Mouse (Mus musculus) liver, postnatal 0 days (tissue): ENCODE results near the gene Olfm1. TPM values are rescaled to one million over a fixed set of nuclear protein-coding genes. Genes with fewer than 3 reads are reported as not detected.

Experiments used
- ATAC-seq: fragments of 200-750 bp; cut with Nextera tagmentation; 2 replicates; pipeline ENCODE4 v1.8.0; 2017; ENCODE audit warnings: mild to moderate bottlenecking, moderate library complexity
- DNase-seq: peaks from one replicate; pipeline ENCODE4 v3.0.0-alpha.2; 2016
- H3K27ac ChIP-seq: fragments of 300-500 bp; sonication (generic); 2 replicates; pipeline ENCODE4 v1.5.1; 2014; ENCODE audit warnings: antibody characterized with exemption, moderate library complexity, mild to moderate bottlenecking, low read depth
- H3K27me3 ChIP-seq: fragments of 300-500 bp; sonication (generic); 2 replicates; pipeline ENCODE4 v1.6.1; 2014; ENCODE audit warnings: low read length, control low read depth, mixed read lengths; ENCODE audit not compliant: insufficient read depth
- H3K36me3 ChIP-seq: fragments of 300-500 bp; sonication (generic); replicated peaks from 2 replicates; pipeline ENCODE4 v1.6.1; 2014; ENCODE audit warnings: mild to moderate bottlenecking, control low read depth, low read length, moderate library complexity, mixed read lengths; ENCODE audit not compliant: insufficient read depth
- H3K4me1 ChIP-seq: fragments of 300-500 bp; sonication (generic); 2 replicates; pipeline ENCODE4 v1.6.1; 2014; ENCODE audit warnings: antibody characterized with exemption, mild to moderate bottlenecking, control low read depth; ENCODE audit not compliant: insufficient read depth
- H3K4me2 ChIP-seq: fragments of 300-500 bp; sonication (generic); 2 replicates; pipeline ENCODE4 v1.6.1; 2014; ENCODE audit warnings: low read depth, mild to moderate bottlenecking, low read length, moderate library complexity, mixed read lengths
- H3K4me3 ChIP-seq: fragments of 300-500 bp; sonication (generic); 2 replicates; pipeline ENCODE4 v1.5.1; 2014; ENCODE audit warnings: low read depth, low read length
- H3K9ac ChIP-seq: fragments of 300-500 bp; sonication (generic); replicated peaks from 2 replicates; pipeline ENCODE4 v1.6.1; 2014; ENCODE audit warnings: mild to moderate bottlenecking, moderate library complexity
- H3K9me3 ChIP-seq: fragments of 300-500 bp; sonication (generic); 2 replicates; pipeline ENCODE4 v1.6.1; 2016; ENCODE audit warnings: mild to moderate bottlenecking, control low read depth, low read length, mixed read lengths
- CTCF ChIP-seq: sonication (generic); IDR thresholded peaks from 2 replicates; pipeline ENCODE4 v1.5.1; 2016; ENCODE audit warnings: antibody characterized with exemption, low read depth
- EP300 ChIP-seq: IDR thresholded peaks from 2 replicates; pipeline ENCODE4 v1.6.1; 2016; ENCODE audit warnings: antibody characterized with exemption, low read depth, mild to moderate bottlenecking
- WGBS: fragments of 180-500 bp; shearing (Covaris S2); extraction: QIAGEN DNeasy Blood & Tissue Kit; methylation state at CpG from one replicate; pipeline ENCODE4 v1.1.7; 2014; ENCODE audit not compliant: insufficient replicate concordance; 5-methylcytosine and 5-hydroxymethylcytosine counted together
- polyA plus RNA-seq: library from polyadenylated mRNA; unstranded; fragments of >200 nt; fragmentation: Nextera tagmentation; extraction: Ambion mirVana; gene quantifications from 2 replicates; pipeline ENCODE4 v1.2.1, GENCODE M21; 2015

Gene Olfm1
- polyA plus RNA-seq, 1 experiment from 2014 or later: 2.4 TPM

- Histone ChIP-seq H3K27ac (no peak overlapping the region), H3K27me3 (peaks cover 56% of the 10 kb centered on the region), H3K4me3 (peak overlapping the region; percentile 44), H3K9me3 (no peaks in the 10 kb centered on the region), H3K9ac (peak overlapping the region; percentile 44; the same call in 1 of the 2 replicates), H3K4me1 (peaks cover 11% of the 10 kb centered on the region; the same call in 1 of the 2 replicates), H3K4me2 (peak overlapping the region; percentile 73), H3K36me3 (no peaks in the 10 kb centered on the region)
- DNase-seq (no peak), ATAC-seq (no peak)
- TF ChIP-seq EP300 (no peak), CTCF (no peak)
- 15% methylated on average over 11 of the region's 11 CpGs for WGBS
Measured at GRCm38 (mm10) chr2:28206472-28206871, 13.7 kb downstream of the Olfm1 start.

GRCm38 (mm10) chr2:28207200-28207750 lies 14.5 kb downstream of the Olfm1 start:
- no peaks in the 10 kb centered on the region for H3K36me3 ChIP-seq
- H3K4me3 ChIP-seq: no peak overlapping the region
- no peak overlapping the region for H3K9ac ChIP-seq
- H3K9me3 ChIP-seq: no peaks in the 10 kb centered on the region
- H3K27me3 ChIP-seq: peaks cover 59% of the 10 kb centered on the region
- H3K27ac ChIP-seq: no peak overlapping the region
- TF ChIP-seq EP300 (no peak), CTCF (no peak)
- DNase-seq (no peak), ATAC-seq (no peak)
- 71% methylated on average over 3 of the region's 3 CpGs for WGBS
- peaks cover 11% of the 10 kb centered on the region; the same call in 1 of the 2 replicates for H3K4me1 ChIP-seq
- no peak overlapping the region for H3K4me2 ChIP-seq

GRCm38 (mm10) chr2:28208130-28208745 lies 15.4 kb downstream of the Olfm1 start:
- TF ChIP-seq CTCF (no peak), EP300 (no peak)
- Histone ChIP-seq H3K4me3 (no peak overlapping the region), H3K27me3 (peaks cover 56% of the 10 kb centered on the region), H3K27ac (no peak overlapping the region), H3K36me3 (no peaks in the 10 kb centered on the region), H3K9ac (no peak overlapping the region), H3K4me1 (peaks cover 11% of the 10 kb centered on the region; the same call in 1 of the 2 replicates), H3K9me3 (no peaks in the 10 kb centered on the region), H3K4me2 (no peak overlapping the region)
- ATAC-seq: no peak
- DNase-seq: no peak
- WGBS: 84% methylated on average over 14 of the region's 14 CpGs

DNA sequence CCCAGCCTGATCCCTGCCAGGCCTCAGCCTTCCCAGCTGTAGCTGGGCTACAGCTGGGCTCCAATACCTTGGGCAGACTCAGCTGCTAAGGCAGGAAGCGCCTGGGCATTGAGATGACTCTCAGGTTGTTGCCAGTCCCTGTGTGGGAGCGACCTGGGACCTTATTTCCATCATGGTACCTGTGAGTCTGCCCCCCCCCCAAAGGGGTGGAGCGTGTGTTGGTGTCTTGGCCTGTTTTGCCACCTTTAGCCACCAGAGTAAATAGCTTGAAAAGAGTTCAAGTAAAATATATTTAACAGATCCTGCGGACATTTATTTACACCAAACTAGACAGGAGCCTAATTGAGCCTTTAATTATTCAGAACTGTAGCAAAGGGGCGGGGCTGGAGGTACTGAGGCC lies 16.4 kb downstream of the Olfm1 start:
- Histone ChIP-seq H3K27me3 (peaks cover 51% of the 10 kb centered on the region), H3K4me2 (no peak overlapping the region), H3K9ac (no peak overlapping the region), H3K36me3 (no peaks in the 10 kb centered on the region), H3K4me1 (peaks cover 11% of the 10 kb centered on the region; the same call in 1 of the 2 replicates), H3K4me3 (no peak overlapping the region), H3K9me3 (no peaks in the 10 kb centered on the region), H3K27ac (no peak overlapping the region)
- 77% methylated on average over 5 of the region's 5 CpGs for WGBS
- ATAC-seq (no peak), DNase-seq (no peak)
- TF ChIP-seq EP300: no peak
- TF ChIP-seq CTCF: no peak

GRCm38 (mm10) chr2:28209653-28210052 lies 16.9 kb downstream of the Olfm1 start:
- TF ChIP-seq CTCF: no peak
- TF ChIP-seq EP300: no peak
- ATAC-seq (no peak), DNase-seq (no peak)
- no peak overlapping the region for H3K4me2 ChIP-seq
- H3K27me3 ChIP-seq: peaks cover 47% of the 10 kb centered on the region
- no peaks in the 10 kb centered on the region for H3K9me3 ChIP-seq
- no peak overlapping the region for H3K27ac ChIP-seq
- WGBS: 85% methylated on average over 12 of the region's 12 CpGs
- H3K4me3 ChIP-seq: no peak overlapping the region
- H3K4me1 ChIP-seq: peaks cover 11% of the 10 kb centered on the region; the same call in 1 of the 2 replicates
- no peak overlapping the region for H3K9ac ChIP-seq
- no peaks in the 10 kb centered on the region for H3K36me3 ChIP-seq

- H3K27me3 ChIP-seq: peaks cover 41% of the 10 kb centered on the region
- no peak overlapping the region for H3K4me3 ChIP-seq
- ATAC-seq (no peak), DNase-seq (no peak)
- H3K9me3 ChIP-seq: no peaks in the 10 kb centered on the region
- no peak for TF ChIP-seq CTCF
- TF ChIP-seq EP300: no peak
- 63% methylated on average over 4 of the region's 4 CpGs for WGBS
- no peak overlapping the region for H3K9ac ChIP-seq
- no peak overlapping the region for H3K4me2 ChIP-seq
- no peaks in the 10 kb centered on the region for H3K36me3 ChIP-seq
- H3K4me1 ChIP-seq: 0 out of 2 replicates have a peak, but pooled peaks cover 4% of the 10 kb centered on the region
- no peak overlapping the region for H3K27ac ChIP-seq
Measured at GRCm38 (mm10) chr2:28210273-28210672, 17.5 kb downstream of the Olfm1 start.
